Mouse (Mus musculus) hindbrain, postnatal 0 days (tissue): Measurements from ENCODE around the gene Gm20388. TPM values are rescaled to one million over a fixed set of nuclear protein-coding genes. Genes with fewer than 3 reads are reported as not detected.

Source experiments
- ATAC-seq: fragments of 200-750 bp; cut with Nextera tagmentation; 2 replicates; pipeline ENCODE4 v1.8.0; 2017; ENCODE audit warnings: mild to moderate bottlenecking, moderate TSS enrichment, moderate library complexity
- DNase-seq: peaks from one replicate; pipeline ENCODE4 v3.0.0-alpha.2; 2015; ENCODE audit warnings: low spot score
- H3K27ac ChIP-seq: fragments of 300-500 bp; sonication (generic); 2 replicates; pipeline ENCODE4 v1.5.1; 2014; ENCODE audit warnings: mild to moderate bottlenecking
- H3K27me3 ChIP-seq: fragments of 300-500 bp; sonication (generic); 2 replicates; pipeline ENCODE4 v1.6.1; 2014; ENCODE audit warnings: low read length, mixed read lengths; ENCODE audit not compliant: insufficient read depth
- H3K36me3 ChIP-seq: fragments of 300-500 bp; sonication (generic); 2 replicates; pipeline ENCODE4 v1.6.1; 2014; ENCODE audit warnings: low read length, mixed read lengths; ENCODE audit not compliant: insufficient read depth
- H3K4me1 ChIP-seq: fragments of 300-500 bp; sonication (generic); 2 replicates; pipeline ENCODE4 v1.6.1; 2014; ENCODE audit warnings: antibody characterized with exemption, low read length, mixed read lengths; ENCODE audit not compliant: insufficient read depth
- H3K4me2 ChIP-seq: fragments of 300-500 bp; sonication (generic); 2 replicates; pipeline ENCODE4 v1.6.1; 2014; ENCODE audit warnings: low read depth, mild to moderate bottlenecking, low read length, moderate library complexity, mixed read lengths
- H3K4me3 ChIP-seq: fragments of 300-500 bp; sonication (generic); 2 replicates; pipeline ENCODE4 v1.5.1; 2014; ENCODE audit warnings: low read length
- H3K9ac ChIP-seq: fragments of 300-500 bp; sonication (generic); replicated peaks from 2 replicates; pipeline ENCODE4 v1.6.1; 2014; ENCODE audit warnings: mild to moderate bottlenecking, low read length, moderate library complexity, mixed read lengths
- H3K9me3 ChIP-seq: fragments of 300-500 bp; sonication (generic); 2 replicates; pipeline ENCODE4 v1.6.1; 2016; ENCODE audit warnings: low read length, mixed read lengths
- CTCF ChIP-seq: IDR thresholded peaks from 2 replicates; pipeline ENCODE4 v1.5.1; 2016; ENCODE audit warnings: antibody characterized with exemption, control low read depth, low read depth
- WGBS: fragments of 180-500 bp; shearing (Covaris S2); extraction: QIAGEN DNeasy Blood & Tissue Kit; methylation state at CpG from one replicate; pipeline ENCODE4 v1.1.7; 2014; 5-methylcytosine and 5-hydroxymethylcytosine counted together
- polyA plus RNA-seq: library from polyadenylated mRNA; unstranded; fragments of >200 nt; fragmentation: Nextera tagmentation; extraction: Ambion mirVana; gene quantifications from 2 replicates; pipeline ENCODE4 v1.2.1, GENCODE M21; 2015
- total RNA-seq: library from RNA; depleted of rRNA; stranded (reverse); fragments of >200 nt; gene quantifications from 2 replicates; pipeline ENCODE4 v1.2.3, GENCODE M21; 2014

The Gm20388 gene
- total and polyA plus RNA-seq, 2 experiments from 2014 or later, result 71.3 TPM; not detected in 1

DNA sequence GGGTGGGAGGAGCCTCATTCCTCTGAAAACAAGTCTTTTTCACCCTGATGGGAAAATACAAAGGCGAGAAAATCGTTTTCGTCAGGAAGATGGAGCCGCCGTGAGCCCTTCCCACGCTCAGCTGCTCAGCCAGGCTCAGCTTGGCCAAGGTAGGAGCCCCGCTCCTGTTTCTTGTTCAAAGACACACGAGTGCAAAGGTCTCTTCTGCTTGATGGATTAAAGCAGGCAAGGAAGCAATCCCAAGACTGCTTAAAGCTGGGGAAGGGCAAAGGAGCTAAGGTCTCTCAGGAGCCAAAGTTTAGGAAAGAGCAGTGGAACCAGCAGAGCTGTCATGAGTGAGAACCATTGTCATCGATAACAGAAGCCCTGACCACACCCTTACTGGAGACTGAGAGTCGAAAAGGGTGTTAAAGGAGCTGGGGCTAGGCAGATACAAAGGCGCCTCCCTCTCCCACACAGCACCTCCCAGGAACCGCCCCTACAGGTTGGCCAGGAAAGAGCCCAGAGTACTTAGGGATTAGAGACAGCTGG, 3809.9 kb downstream of the Gm20388 start:
- Histone ChIP-seq H3K36me3 (no peaks in the 10 kb centered on the region), H3K9me3 (no peaks in the 10 kb centered on the region), H3K4me1 (0 out of 2 replicates have a peak, but pooled peaks cover 5% of the 10 kb centered on the region), H3K4me2 (no peak overlapping the region), H3K9ac (no peak overlapping the region), H3K27me3 (0 out of 2 replicates have a peak, but pooled peaks cover 3% of the 10 kb centered on the region), H3K27ac (no peak overlapping the region), H3K4me3 (no peak overlapping the region)
- WGBS, result 24% methylated on average over 12 of the region's 12 CpGs
- ATAC-seq (no peak), DNase-seq (no peak)
- no peak for TF ChIP-seq CTCF

DNA sequence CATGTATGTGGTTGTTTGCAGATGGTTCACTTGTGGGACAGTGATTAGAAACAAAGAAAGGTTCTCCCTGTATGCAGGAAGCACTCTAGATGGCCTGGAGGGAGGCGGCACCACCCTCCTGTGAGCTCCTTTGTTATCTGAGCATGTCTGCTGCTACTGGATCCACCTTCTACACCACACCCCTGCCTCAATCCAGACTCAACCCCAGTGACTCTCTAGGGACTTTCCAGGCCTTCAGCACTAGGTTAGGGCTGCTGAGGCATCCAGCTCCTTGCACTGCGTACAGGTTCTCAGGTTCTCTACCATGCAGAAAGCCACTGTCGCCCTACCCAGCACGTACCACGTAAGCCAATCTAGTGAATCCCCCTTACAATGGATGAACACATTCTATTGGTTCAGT, 3811.6 kb downstream of the Gm20388 start:
- no peak for DNase-seq
- 0 out of 2 replicates have a peak, but pooled peaks cover 3% of the 10 kb centered on the region for H3K27me3 ChIP-seq
- no peaks in the 10 kb centered on the region for H3K9me3 ChIP-seq
- H3K4me3 ChIP-seq, result no peak overlapping the region
- H3K4me2 ChIP-seq, result no peak overlapping the region
- H3K9ac ChIP-seq, result no peak overlapping the region
- H3K27ac ChIP-seq, result no peak overlapping the region
- WGBS, result 94% methylated on average over 5 of the region's 5 CpGs
- H3K36me3 ChIP-seq, result no peaks in the 10 kb centered on the region
- no peak for TF ChIP-seq CTCF
- H3K4me1 ChIP-seq, result no peaks in the 10 kb centered on the region
- ATAC-seq, result no peak

DNA sequence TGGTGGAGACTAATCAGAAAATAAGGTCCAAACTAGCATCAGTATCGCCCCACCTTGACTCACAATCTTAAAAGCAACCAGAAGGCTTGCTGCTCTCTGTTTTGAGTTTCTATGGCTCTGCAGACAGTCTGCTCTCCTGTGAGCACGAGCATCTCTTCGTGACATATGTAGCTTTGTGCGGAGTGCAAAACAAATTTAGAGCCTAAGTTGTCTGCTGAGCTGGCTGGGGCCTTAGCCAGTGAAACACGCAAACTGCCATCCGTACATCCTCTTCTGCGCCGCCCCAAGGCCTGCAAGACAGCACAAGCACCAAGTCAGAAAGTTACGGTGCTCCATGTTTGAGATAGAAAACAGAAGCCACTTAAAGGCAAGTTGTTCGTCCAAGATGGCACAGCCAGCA, 3814.1 kb downstream of the Gm20388 start:
- DNase-seq (no peak), ATAC-seq (no peak)
- no peak overlapping the region for H3K4me3 ChIP-seq
- peaks cover 10% of the 10 kb centered on the region for H3K4me1 ChIP-seq
- H3K36me3 ChIP-seq, result no peaks in the 10 kb centered on the region
- no peaks in the 10 kb centered on the region for H3K9me3 ChIP-seq
- 0 out of 2 replicates have a peak, but pooled peaks cover 3% of the 10 kb centered on the region for H3K27me3 ChIP-seq
- H3K27ac ChIP-seq, result 0 out of 2 replicates have a peak overlapping the region, but pooled peaks have one; percentile 2
- no peak overlapping the region for H3K4me2 ChIP-seq
- WGBS, result 87% methylated on average over 10 of the region's 10 CpGs
- no peak overlapping the region for H3K9ac ChIP-seq
- TF ChIP-seq CTCF, result no peak

DNA sequence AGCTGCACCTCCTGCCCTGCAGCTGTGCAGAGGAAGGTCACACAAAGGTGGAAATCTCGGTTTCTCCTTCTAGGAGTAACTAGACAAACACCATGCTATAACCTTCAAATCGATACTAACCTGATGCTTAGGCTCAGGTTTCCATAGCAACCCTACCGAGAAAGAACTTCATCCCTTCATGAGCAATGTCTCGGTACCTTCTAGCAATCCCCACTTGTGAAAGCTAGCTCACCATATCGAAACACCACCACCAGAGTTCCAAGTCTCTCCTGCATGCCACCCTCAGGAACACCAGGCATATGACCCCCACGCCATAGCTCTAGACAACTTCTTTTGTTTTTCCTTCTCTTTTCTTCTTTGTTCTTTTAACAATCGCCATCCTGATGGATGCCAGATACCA, 3814.6 kb downstream of the Gm20388 start:
- H3K27ac ChIP-seq, result 0 out of 2 replicates have a peak overlapping the region, but pooled peaks have one; percentile 2
- no peaks in the 10 kb centered on the region for H3K36me3 ChIP-seq
- no peak overlapping the region for H3K4me3 ChIP-seq
- peaks cover 14% of the 10 kb centered on the region for H3K4me1 ChIP-seq
- 0 out of 2 replicates have a peak, but pooled peaks cover 3% of the 10 kb centered on the region for H3K27me3 ChIP-seq
- WGBS, result 41% methylated on average over 7 of the region's 7 CpGs
- H3K9me3 ChIP-seq, result no peaks in the 10 kb centered on the region
- no peak for TF ChIP-seq CTCF
- ATAC-seq (no peak), DNase-seq (peak; percentile 35)
- no peak overlapping the region for H3K4me2 ChIP-seq
- H3K9ac ChIP-seq, result no peak overlapping the region

DNA sequence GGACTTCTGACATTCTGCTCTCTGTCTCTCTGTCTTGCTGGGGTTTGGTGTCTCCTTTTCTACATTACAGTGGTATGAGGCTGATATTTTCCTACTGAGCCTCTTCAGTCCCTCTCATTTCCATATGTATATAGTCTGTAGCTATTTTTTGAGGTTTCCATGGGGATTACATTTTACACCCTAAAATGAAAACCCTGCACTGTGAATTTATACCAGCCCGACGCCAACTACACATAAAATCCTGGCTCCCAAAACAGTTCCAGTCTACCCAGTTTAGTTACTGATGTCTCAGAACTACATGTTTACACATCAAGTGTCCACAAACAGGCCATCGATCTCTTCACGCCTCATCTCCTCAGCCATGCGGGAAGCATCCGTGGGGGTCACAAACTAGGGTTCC, 3816.1 kb downstream of the Gm20388 start:
- H3K4me3 ChIP-seq, result no peak overlapping the region
- H3K4me2 ChIP-seq, result no peak overlapping the region
- 71% methylated on average over 6 of the region's 6 CpGs for WGBS
- H3K9ac ChIP-seq, result no peak overlapping the region
- no peak for TF ChIP-seq CTCF
- DNase-seq (no peak), ATAC-seq (no peak)
- H3K27ac ChIP-seq, result no peak overlapping the region
- no peaks in the 10 kb centered on the region for H3K36me3 ChIP-seq
- H3K27me3 ChIP-seq, result no peaks in the 10 kb centered on the region
- H3K4me1 ChIP-seq, result peaks cover 14% of the 10 kb centered on the region
- no peaks in the 10 kb centered on the region for H3K9me3 ChIP-seq

DNA sequence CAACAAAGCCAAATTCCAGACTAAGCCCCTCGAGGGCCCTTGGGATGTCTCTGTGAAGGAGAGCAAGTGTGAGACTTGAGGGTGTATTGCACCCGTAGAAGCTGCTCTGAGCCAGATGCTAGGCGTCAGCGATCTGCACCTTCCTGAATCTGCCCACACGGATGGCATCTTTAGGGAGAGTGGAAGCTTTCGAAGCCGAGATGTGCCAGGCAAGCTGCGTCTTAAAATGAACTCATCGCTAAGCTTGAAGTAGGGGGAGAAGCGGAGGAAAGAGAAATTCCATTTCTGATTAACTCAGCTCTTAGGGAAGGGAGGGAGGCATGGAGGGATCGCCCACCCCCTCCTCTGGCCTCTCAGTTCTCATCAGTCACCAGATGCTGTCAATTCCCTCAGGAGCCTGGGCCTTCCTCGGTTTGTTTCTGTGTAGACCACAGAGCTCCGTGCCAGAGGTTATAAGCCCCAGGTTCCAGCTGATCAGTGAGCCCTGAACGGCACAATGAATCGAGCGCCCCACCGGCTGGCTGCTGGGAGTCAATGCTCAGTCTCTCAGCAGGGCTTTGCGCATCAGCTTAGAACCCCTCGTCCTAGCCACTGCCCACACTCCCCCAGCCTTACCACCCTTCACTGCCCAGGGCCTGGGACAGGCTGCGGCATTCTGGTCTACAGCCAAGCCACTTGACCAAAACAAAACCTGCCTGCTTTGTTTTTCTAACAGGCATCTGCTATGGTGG, 3818.6 kb downstream of the Gm20388 start:
- Histone ChIP-seq H3K4me3 (peak overlapping the region; percentile 7; the same call in 1 of the 2 replicates), H3K27ac (peak overlapping the region; percentile 64), H3K9ac (peak overlapping the region; percentile 36)

More for the DNA sequence above, 3818.6 kb downstream of the Gm20388 start:
- peak; percentile 74 for DNase-seq
- Histone ChIP-seq H3K27me3 (no peaks in the 10 kb centered on the region), H3K9me3 (no peaks in the 10 kb centered on the region), H3K4me2 (peak overlapping the region; percentile 47), H3K36me3 (no peaks in the 10 kb centered on the region), H3K4me1 (peaks cover 14% of the 10 kb centered on the region)
- 5% methylated on average over 20 of the region's 20 CpGs for WGBS
- TF ChIP-seq CTCF, result no peak
- peak; percentile 86 for ATAC-seq
